Mouse (Mus musculus) erythroblast, embryonic 14.5 days (primary cell): ENCODE measurements at regions not wholly inside any gene's neighbourhood (a gene's known extent, or its start where the extent isn't known, plus 50 kb on each side); places are given as distances from the start of the nearest gene placed in this dataset.

Source experiments
- GATA1 ChIP-seq: IDR thresholded peaks from 2 replicates; pipeline ENCODE4 v1.6.1; 2012; ENCODE audit warnings: low read length, inconsistent platforms, mixed read lengths
- TAL1 ChIP-seq: IDR thresholded peaks from 3 replicates; pipeline ENCODE4 v1.6.1; 2012; ENCODE audit warnings: low read length, inconsistent platforms, mixed read lengths

DNA sequence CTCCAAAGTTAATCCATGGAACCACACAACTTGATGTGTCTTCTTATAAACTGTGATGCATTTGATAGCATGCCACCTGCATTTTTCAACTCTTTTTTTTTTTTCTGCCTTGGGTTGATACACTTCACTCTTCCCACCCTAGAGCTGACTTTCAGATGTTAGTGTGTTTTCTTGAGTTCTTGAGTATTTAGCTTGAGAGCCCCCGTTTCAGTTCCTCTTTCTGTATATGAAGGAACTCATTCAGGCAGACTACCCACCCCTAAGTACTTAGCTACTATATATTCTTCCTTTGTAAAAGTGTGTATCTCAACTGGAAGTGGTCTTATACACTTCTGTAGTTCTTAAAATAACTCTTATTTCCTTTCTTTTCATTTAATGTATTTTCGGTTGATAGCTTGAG lies 371.1 kb downstream of the Tns1 start:
- TF ChIP-seq TAL1 (no peak), GATA1 (no peak)
